Mouse (Mus musculus): Measurements from ENCODE around the gene Kcnh4.

Gene Kcnh4

GRCm38 (mm10) chr11:100693154-100693553 lies 66.6 kb downstream of the Kcnh4 start:
- no peak overlapping the region for H3K4me3 ChIP-seq (replicated peaks; ENCODE audit: low read length)
- peaks cover 43% of the 10 kb centered on the region for H3K4me1 ChIP-seq (replicated peaks; ENCODE audit: low read depth, low read length)
- H3K36me3 ChIP-seq (ENCODE audit: insufficient read depth, low read length), result no peaks in the 10 kb centered on the region
- peaks cover 30% of the 10 kb centered on the region for H3K27me3 ChIP-seq (ENCODE audit: insufficient read depth, low read length)
- no peaks in the 10 kb centered on the region for H3K9me3 ChIP-seq (ENCODE audit: low read length)
- no peak for TF ChIP-seq NANOG (IDR thresholded peaks at IDR 0.05; ENCODE audit: borderline replicate concordance, low read length)
- TF ChIP-seq POU5F1 (IDR thresholded peaks at IDR 0.05; ENCODE audit: borderline replicate concordance, low read length), result no peak
- no peak for TF ChIP-seq CTCF (conservative IDR thresholded peaks at IDR 0.05; ENCODE audit: low read length)

DNA sequence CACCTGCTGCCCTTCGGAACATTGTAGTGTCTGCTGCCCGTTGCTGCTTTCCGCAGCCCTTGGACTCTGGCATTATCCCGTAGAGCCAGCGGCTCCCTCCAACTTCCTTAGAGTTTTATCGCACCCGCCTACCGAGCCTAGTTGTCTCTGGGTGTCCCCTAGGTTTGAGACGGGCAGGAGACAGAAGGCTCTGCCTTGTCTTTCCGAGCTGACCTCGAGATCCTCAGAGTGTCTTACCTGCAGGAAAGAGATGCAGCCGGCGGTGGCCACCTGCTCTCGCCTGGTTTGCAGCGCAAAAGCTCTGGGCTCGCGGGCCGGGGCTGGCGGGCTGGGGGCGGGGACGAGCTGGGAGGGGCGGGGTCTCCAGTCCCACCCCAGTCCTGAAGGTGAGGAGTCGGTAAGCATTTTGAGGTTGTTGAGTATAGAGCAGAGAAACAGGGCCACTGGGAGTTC lies 67.6 kb downstream of the Kcnh4 start, which contains the start of gene Zfp385c:
Gene Zfp385c (minus strand): TSS at position 292 of the 453 bp plus-strand sequence.
- no peak for TF ChIP-seq NANOG (IDR thresholded peaks at IDR 0.05; ENCODE audit: borderline replicate concordance, low read length)
- TF ChIP-seq POU5F1 (IDR thresholded peaks at IDR 0.05; ENCODE audit: borderline replicate concordance, low read length), result no peak
- no peak for TF ChIP-seq CTCF (conservative IDR thresholded peaks at IDR 0.05; ENCODE audit: low read length)
- H3K4me3 ChIP-seq (replicated peaks; ENCODE audit: low read length), result peak within 1 kb of the TSS; percentile 72
- no peaks in the 10 kb centered on the region for H3K9me3 ChIP-seq (ENCODE audit: low read length)
- H3K4me1 ChIP-seq (replicated peaks; ENCODE audit: low read depth, low read length), result peaks cover 43% of the 10 kb centered on the region
- H3K27me3 ChIP-seq (ENCODE audit: insufficient read depth, low read length), result peaks cover 30% of the 10 kb centered on the region
- no peaks in the 10 kb centered on the region for H3K36me3 ChIP-seq (ENCODE audit: insufficient read depth, low read length)

- Histone ChIP-seq H3K36me3 (ENCODE audit: insufficient read depth, low read length) (no peaks in the 10 kb centered on the region), H3K27me3 (ENCODE audit: insufficient read depth, low read length) (peaks cover 30% of the 10 kb centered on the region), H3K4me3 (replicated peaks; ENCODE audit: low read length) (no peak overlapping the region), H3K9me3 (ENCODE audit: low read length) (no peaks in the 10 kb centered on the region), H3K4me1 (replicated peaks; ENCODE audit: low read depth, low read length) (peaks cover 35% of the 10 kb centered on the region)
- no peak for TF ChIP-seq CTCF (conservative IDR thresholded peaks at IDR 0.05; ENCODE audit: low read length)
- TF ChIP-seq POU5F1 (IDR thresholded peaks at IDR 0.05; ENCODE audit: borderline replicate concordance, low read length), result no peak
- no peak for TF ChIP-seq NANOG (IDR thresholded peaks at IDR 0.05; ENCODE audit: borderline replicate concordance, low read length)
Measured at GRCm38 (mm10) chr11:100690389-100690788, 69.4 kb downstream of the Kcnh4 start.
